Mouse (Mus musculus) right cerebral cortex, postnatal 36 days (tissue): ENCODE results near the gene Barx1.

ENCODE experiments used
- DNase-seq, 2 experiments: peaks; one replicate each; pipeline ENCODE4 v3.0.0; 2022; ENCODE audit warnings: low spot score in 2 of 2, mixed read lengths in 1 of 2

The Barx1 gene

GRCm38 (mm10) chr13:48660221-48660734 is 2.5 kb upstream of the Barx1 start:
- no peak for DNase-seq

- no peak for DNase-seq
Observed at GRCm38 (mm10) chr13:48660741-48661140, 2.1 kb upstream of the Barx1 start.

- no peak for DNase-seq
Observed at GRCm38 (mm10) chr13:48661561-48661960, 1.2 kb upstream of the Barx1 start.

GRCm38 (mm10) chr13:48663211-48663987 is 601 bp downstream of the Barx1 start:
- no peak for DNase-seq

GRCm38 (mm10) chr13:48663988-48664339 is 1.2 kb downstream of the Barx1 start:
- DNase-seq: no peak

- no peak for DNase-seq
Observed at GRCm38 (mm10) chr13:48664916-48665655, 2.3 kb downstream of the Barx1 start.

- DNase-seq: no peak
Observed at GRCm38 (mm10) chr13:48665656-48666597, 3.1 kb downstream of the Barx1 start.

- no peak for DNase-seq
Observed at GRCm38 (mm10) chr13:48667461-48667860, 4.7 kb downstream of the Barx1 start.

GRCm38 (mm10) chr13:48668091-48668975 is 5.5 kb downstream of the Barx1 start:
- DNase-seq: no peak

GRCm38 (mm10) chr13:48668976-48669534 is 6.3 kb downstream of the Barx1 start:
- no peak for DNase-seq

- no peak for DNase-seq
Observed at GRCm38 (mm10) chr13:48672312-48672840, 9.6 kb downstream of the Barx1 start.

- DNase-seq: no peak
Observed at GRCm38 (mm10) chr13:48674609-48675008, 11.8 kb downstream of the Barx1 start.

GRCm38 (mm10) chr13:48679351-48679750 is 16.6 kb downstream of the Barx1 start:
- no peak for DNase-seq

GRCm38 (mm10) chr13:48686666-48687065 is 23.9 kb downstream of the Barx1 start:
- DNase-seq: no peak

GRCm38 (mm10) chr13:48691991-48692390 is 29.2 kb downstream of the Barx1 start:
- peak in 1 of 2 experiments; percentile 6 for DNase-seq

- DNase-seq: peak; percentile 63 to 68
Observed at GRCm38 (mm10) chr13:48694090-48695064, 31.6 kb downstream of the Barx1 start.

GRCm38 (mm10) chr13:48706385-48706951 is 43.7 kb downstream of the Barx1 start:
- no peak for DNase-seq

- DNase-seq: no peak
Observed at GRCm38 (mm10) chr13:48712675-48713074, 49.9 kb downstream of the Barx1 start.

- DNase-seq: no peak
Observed at GRCm38 (mm10) chr13:48716075-48716474, 53.3 kb downstream of the Barx1 start.
